Mouse (Mus musculus) olfactory bulb, adult 2 months (tissue): ENCODE measurements around the gene D13Ertd608e.

Experiments used
- CTCF ChIP-seq: fragments of 200-500 bp; IDR thresholded peaks from 2 replicates; pipeline ENCODE4 v1.5.1; 2012; ENCODE audit warnings: low read depth, mild to moderate bottlenecking, low read length, moderate library complexity; ENCODE audit not compliant: insufficient read depth
- POLR2A ChIP-seq: fragments of 200-500 bp; IDR thresholded peaks from 2 replicates; pipeline ENCODE4 v1.6.1; 2012; ENCODE audit warnings: mild to moderate bottlenecking, low read depth, low read length, moderate library complexity; ENCODE audit not compliant: insufficient read depth

- no peak for TF ChIP-seq CTCF
- TF ChIP-seq POLR2A = no peak
These were observed 42.9 kb upstream of the D13Ertd608e start for GRCm38 (mm10) chr13:119792791-119793404.
